Mouse (Mus musculus) midbrain, embryonic 12.5 days (tissue): ENCODE measurements around the gene Aff3. TPM values are rescaled to one million over a fixed set of nuclear protein-coding genes. Genes with fewer than 3 reads are reported as not detected.
A peak's percentile ranks its signal among the peaks of the same experiment; 100 is the strongest.

Experiments
- ATAC-seq: fragments of 200-750 bp; cut with Nextera tagmentation; 2 replicates; pipeline ENCODE4 v1.8.0; 2017; ENCODE audit warnings: low read depth, moderate TSS enrichment, moderate library complexity; ENCODE audit not compliant: low FRiP score
- H3K27ac ChIP-seq: fragments of 300-500 bp; sonication (generic); replicated peaks from 2 replicates; pipeline ENCODE4 v1.5.1; 2016; ENCODE audit warnings: mild to moderate bottlenecking
- H3K27me3 ChIP-seq: fragments of 300-500 bp; sonication (generic); 2 replicates; pipeline ENCODE4 v1.6.1; 2016; ENCODE audit warnings: mild to moderate bottlenecking
- H3K36me3 ChIP-seq: fragments of 300-500 bp; sonication (generic); 2 replicates; pipeline ENCODE4 v1.6.1; 2016
- H3K4me1 ChIP-seq: fragments of 300-500 bp; sonication (generic); 2 replicates; pipeline ENCODE4 v1.6.1; 2016
- H3K4me2 ChIP-seq: fragments of 300-500 bp; sonication (generic); replicated peaks from 2 replicates; pipeline ENCODE4 v1.6.1; 2016; ENCODE audit warnings: mild to moderate bottlenecking, moderate library complexity
- H3K4me3 ChIP-seq: fragments of 300-500 bp; sonication (generic); 2 replicates; pipeline ENCODE4 v1.5.1; 2016; ENCODE audit warnings: mild to moderate bottlenecking
- H3K9ac ChIP-seq: fragments of 300-500 bp; sonication (generic); replicated peaks from 2 replicates; pipeline ENCODE4 v1.6.1; 2016; ENCODE audit warnings: mild to moderate bottlenecking, moderate library complexity
- H3K9me3 ChIP-seq: fragments of 300-500 bp; sonication (generic); 2 replicates; pipeline ENCODE4 v1.6.1; 2016; ENCODE audit warnings: mild to moderate bottlenecking
- WGBS: fragments of 180-500 bp; shearing (Covaris S2); methylation state at CpG from one replicate; pipeline ENCODE4 v1.1.7; 2016; 5-methylcytosine and 5-hydroxymethylcytosine counted together
- polyA plus RNA-seq: library from polyadenylated mRNA; unstranded; fragments of >200 nt; fragmentation: Nextera tagmentation; extraction: Ambion mirVana; gene quantifications from 2 replicates; pipeline ENCODE4 v1.2.1, GENCODE M21; 2016

Gene Aff3
- polyA plus RNA-seq, 1 experiment from 2014 or later: 25.4 TPM

- no peaks in the 10 kb centered on the region for H3K9me3 ChIP-seq
- 75% methylated on average over 5 of the region's 5 CpGs for WGBS
- H3K9ac ChIP-seq: no peak overlapping the region
- H3K27ac ChIP-seq: no peak overlapping the region
- peaks cover 3% of the 10 kb centered on the region; the same call in 1 of the 2 replicates for H3K4me1 ChIP-seq
- H3K27me3 ChIP-seq: no peaks in the 10 kb centered on the region
- no peak overlapping the region for H3K4me2 ChIP-seq
- ATAC-seq: no peak
- no peak overlapping the region for H3K4me3 ChIP-seq
- H3K36me3 ChIP-seq: no peaks in the 10 kb centered on the region
Measured at GRCm38 (mm10) chr1:38217098-38217497, 447.7 kb downstream of the Aff3 start.

DNA sequence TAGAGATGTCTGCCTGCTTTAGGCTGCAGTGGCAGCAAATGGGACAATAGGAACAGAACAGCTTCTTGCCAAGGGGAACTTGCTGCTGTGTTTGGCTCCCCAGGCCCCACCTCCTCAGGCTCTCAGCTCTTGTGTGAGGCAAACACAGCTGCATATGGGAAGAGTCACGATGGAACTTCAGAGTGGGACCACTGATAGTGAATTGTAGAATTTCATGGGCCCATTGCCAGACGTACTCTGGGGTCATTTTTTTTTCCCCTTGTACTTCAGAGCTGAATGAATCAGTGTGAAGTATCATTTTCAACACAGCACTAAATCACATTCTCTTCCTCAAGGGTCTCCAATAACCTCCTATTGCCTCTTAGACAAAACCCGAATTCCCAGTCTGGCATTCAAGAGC, 451.4 kb downstream of the Aff3 start:
- Histone ChIP-seq H3K4me3 (no peak overlapping the region), H3K36me3 (peaks cover 12% of the 10 kb centered on the region), H3K4me1 (peaks cover 14% of the 10 kb centered on the region), H3K27ac (no peak overlapping the region), H3K9ac (no peak overlapping the region), H3K27me3 (0 out of 2 replicates have a peak, but pooled peaks cover 4% of the 10 kb centered on the region), H3K4me2 (no peak overlapping the region), H3K9me3 (no peaks in the 10 kb centered on the region)
- 77% methylated on average over 3 of the region's 3 CpGs for WGBS
- ATAC-seq: no peak

GRCm38 (mm10) chr1:38212386-38212785, 452.4 kb downstream of the Aff3 start:
- Histone ChIP-seq H3K36me3 (peaks cover 20% of the 10 kb centered on the region), H3K4me3 (no peak overlapping the region), H3K27me3 (0 out of 2 replicates have a peak, but pooled peaks cover 4% of the 10 kb centered on the region), H3K27ac (no peak overlapping the region), H3K9me3 (no peaks in the 10 kb centered on the region), H3K4me2 (no peak overlapping the region), H3K4me1 (peaks cover 14% of the 10 kb centered on the region), H3K9ac (no peak overlapping the region)
- WGBS: 69% methylated on average over 5 of the region's 5 CpGs
- no peak for ATAC-seq

- no peak for ATAC-seq
- 85% methylated on average over 10 of the region's 10 CpGs for WGBS
- Histone ChIP-seq H3K9me3 (no peaks in the 10 kb centered on the region), H3K4me1 (peaks cover 37% of the 10 kb centered on the region), H3K27ac (no peak overlapping the region), H3K27me3 (peaks cover 7% of the 10 kb centered on the region; the same call in 1 of the 2 replicates), H3K36me3 (peaks cover 22% of the 10 kb centered on the region; the same call in 1 of the 2 replicates), H3K9ac (no peak overlapping the region), H3K4me3 (no peak overlapping the region), H3K4me2 (no peak overlapping the region)
Measured at GRCm38 (mm10) chr1:38202475-38203183, 462.1 kb downstream of the Aff3 start.

- Histone ChIP-seq H3K27ac (no peak overlapping the region), H3K4me2 (no peak overlapping the region), H3K9me3 (no peaks in the 10 kb centered on the region), H3K4me1 (peaks cover 44% of the 10 kb centered on the region), H3K36me3 (0 out of 2 replicates have a peak, but pooled peaks cover 14% of the 10 kb centered on the region), H3K4me3 (no peak overlapping the region), H3K27me3 (peaks cover 3% of the 10 kb centered on the region; the same call in 1 of the 2 replicates), H3K9ac (no peak overlapping the region)
- 91% methylated on average over 3 of the region's 3 CpGs for WGBS
- ATAC-seq: no peak
Measured at GRCm38 (mm10) chr1:38201796-38202195, 463.0 kb downstream of the Aff3 start.

GRCm38 (mm10) chr1:38199669-38200635, 464.8 kb downstream of the Aff3 start:
- no peaks in the 10 kb centered on the region for H3K9me3 ChIP-seq
- H3K9ac ChIP-seq: no peak overlapping the region
- 47% methylated on average over 17 of the region's 17 CpGs for WGBS
- H3K4me2 ChIP-seq: 0 out of 2 replicates have a peak overlapping the region, but pooled peaks have one; percentile 14
- H3K4me1 ChIP-seq: peaks cover 44% of the 10 kb centered on the region
- no peak overlapping the region for H3K4me3 ChIP-seq
- peaks cover 2% of the 10 kb centered on the region; the same call in 1 of the 2 replicates for H3K27me3 ChIP-seq
- 0 out of 2 replicates have a peak, but pooled peaks cover 9% of the 10 kb centered on the region for H3K36me3 ChIP-seq
- no peak for ATAC-seq
- peak overlapping the region; percentile 73 for H3K27ac ChIP-seq

DNA sequence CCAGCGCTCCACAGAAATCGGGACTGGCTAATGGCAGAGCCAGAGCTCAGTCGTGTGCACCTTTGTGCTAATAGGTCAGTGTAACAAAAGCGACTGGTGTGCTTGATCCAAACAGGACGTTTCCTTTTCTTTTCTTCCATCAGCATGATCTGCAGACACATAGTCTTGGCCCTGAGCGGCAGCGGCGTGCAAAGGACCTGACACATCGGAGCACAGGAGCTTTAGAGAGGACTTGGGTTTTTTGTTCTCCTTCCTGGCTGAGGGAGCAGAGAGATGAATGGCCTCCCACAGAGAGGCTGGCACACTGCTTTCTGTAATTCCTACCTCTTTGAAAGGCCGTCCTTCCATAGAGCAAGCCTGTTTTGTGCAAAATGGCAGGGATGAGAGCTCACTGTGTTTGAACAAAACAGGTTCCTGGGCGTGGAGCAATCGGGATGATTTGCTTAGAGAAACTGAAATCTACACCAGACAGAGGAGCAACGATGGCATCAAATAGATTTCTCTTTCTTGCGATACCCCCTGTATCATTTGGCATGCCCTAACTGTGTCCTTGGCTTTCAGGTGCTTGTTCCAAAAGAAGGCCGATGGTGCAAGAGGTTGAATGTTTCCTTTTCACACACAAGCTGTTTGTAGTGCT, 466.2 kb downstream of the Aff3 start:
- peak overlapping the region; percentile 40 for H3K27ac ChIP-seq
- ATAC-seq: peak; percentile 52; the same call in 1 of the 2 replicates

DNA sequence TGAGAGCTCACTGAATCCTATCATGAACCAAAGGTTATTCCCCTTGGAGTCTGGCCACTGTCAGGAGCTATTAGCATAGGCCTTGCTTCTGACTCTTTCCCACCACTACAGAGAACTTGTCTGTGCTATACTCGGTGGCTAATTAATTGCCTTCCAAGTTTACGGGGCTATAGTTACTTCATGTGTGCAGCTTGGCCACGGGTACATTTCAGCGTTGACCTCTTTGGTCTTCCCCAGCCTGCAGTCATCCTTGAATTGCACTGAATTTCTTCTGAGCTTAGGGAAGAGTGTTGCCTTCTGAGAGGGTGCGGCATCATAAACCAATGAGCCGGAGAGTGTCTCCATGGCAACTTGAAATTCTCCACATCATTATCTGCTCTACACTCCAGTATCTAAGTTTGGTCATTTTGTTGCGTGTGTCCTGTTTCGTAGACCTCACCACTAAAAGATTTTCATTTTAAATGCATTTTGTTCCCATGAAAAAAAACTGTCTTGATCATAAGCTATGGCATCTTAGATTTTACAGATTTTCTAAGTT, 467.5 kb downstream of the Aff3 start:
- H3K9me3 ChIP-seq: no peaks in the 10 kb centered on the region
- no peak overlapping the region for H3K4me3 ChIP-seq
- H3K4me2 ChIP-seq: no peak overlapping the region
- no peak overlapping the region for H3K9ac ChIP-seq
- WGBS: 71% methylated on average over 8 of the region's 8 CpGs
- 0 out of 2 replicates have a peak, but pooled peaks cover 3% of the 10 kb centered on the region for H3K36me3 ChIP-seq
- H3K27ac ChIP-seq: no peak overlapping the region
- H3K27me3 ChIP-seq: peaks cover 2% of the 10 kb centered on the region; the same call in 1 of the 2 replicates
- no peak for ATAC-seq
- peaks cover 44% of the 10 kb centered on the region for H3K4me1 ChIP-seq

More for the DNA sequence above, 466.2 kb downstream of the Aff3 start:
- Histone ChIP-seq H3K4me1 (peaks cover 44% of the 10 kb centered on the region), H3K36me3 (0 out of 2 replicates have a peak, but pooled peaks cover 9% of the 10 kb centered on the region), H3K4me2 (peak overlapping the region; percentile 33), H3K9me3 (no peaks in the 10 kb centered on the region), H3K4me3 (no peak overlapping the region), H3K9ac (no peak overlapping the region), H3K27me3 (peaks cover 2% of the 10 kb centered on the region; the same call in 1 of the 2 replicates)
- WGBS: 21% methylated on average over 15 of the region's 15 CpGs

- WGBS: 92% methylated on average over 3 of the region's 3 CpGs
- Histone ChIP-seq H3K4me1 (peaks cover 43% of the 10 kb centered on the region), H3K27me3 (0 out of 2 replicates have a peak, but pooled peaks cover 2% of the 10 kb centered on the region), H3K4me2 (no peak overlapping the region), H3K36me3 (0 out of 2 replicates have a peak, but pooled peaks cover 2% of the 10 kb centered on the region), H3K9ac (no peak overlapping the region), H3K4me3 (no peak overlapping the region), H3K27ac (no peak overlapping the region), H3K9me3 (no peaks in the 10 kb centered on the region)
- ATAC-seq: no peak
Measured at GRCm38 (mm10) chr1:38195721-38196120, 469.0 kb downstream of the Aff3 start.

- H3K4me2 ChIP-seq: no peak overlapping the region
- H3K27ac ChIP-seq: no peak overlapping the region
- H3K4me1 ChIP-seq: 0 out of 2 replicates have a peak, but pooled peaks cover 4% of the 10 kb centered on the region
- no peaks in the 10 kb centered on the region for H3K9me3 ChIP-seq
- no peak for ATAC-seq
- H3K27me3 ChIP-seq: no peaks in the 10 kb centered on the region
- H3K36me3 ChIP-seq: peaks cover 9% of the 10 kb centered on the region; the same call in 1 of the 2 replicates
- WGBS: 90% methylated on average over 5 of the region's 5 CpGs
- H3K9ac ChIP-seq: no peak overlapping the region
- H3K4me3 ChIP-seq: no peak overlapping the region
Measured at GRCm38 (mm10) chr1:38186227-38186545, 478.6 kb downstream of the Aff3 start.

- no peak overlapping the region for H3K9ac ChIP-seq
- ATAC-seq: peak; percentile 68
- no peaks in the 10 kb centered on the region for H3K9me3 ChIP-seq
- no peak overlapping the region for H3K27ac ChIP-seq
- H3K4me1 ChIP-seq: 0 out of 2 replicates have a peak, but pooled peaks cover 4% of the 10 kb centered on the region
- no peak overlapping the region for H3K4me3 ChIP-seq
- no peak overlapping the region for H3K4me2 ChIP-seq
- H3K36me3 ChIP-seq: peaks cover 12% of the 10 kb centered on the region; the same call in 1 of the 2 replicates
- no peaks in the 10 kb centered on the region for H3K27me3 ChIP-seq
- WGBS: 54% methylated on average over 17 of the region's 17 CpGs
Measured at GRCm38 (mm10) chr1:38185517-38186226, 479.1 kb downstream of the Aff3 start.
